Mouse (Mus musculus): Measurements from ENCODE around the gene Olfr497. TPM values are rescaled to one million over a fixed set of nuclear protein-coding genes. Genes with fewer than 3 reads are reported as not detected.

Olfr497 gene
- total RNA-seq (2014; rRNA removed) (not detected in 2 replicates), polyA plus RNA-seq (2015; fragmentation: Nextera tagmentation; extraction: Ambion mirVana) (not detected in 2 replicates)

GRCm38 (mm10) chr7:108420121-108420520 lies at the start of gene Olfr497:
TSS of gene Olfr497 (plus strand) at chr7:108420421.
- H3K4me1 ChIP-seq (ENCODE audit: insufficient read depth, low read length) = no peaks in the 10 kb centered on the region
- H3K36me3 ChIP-seq (ENCODE audit: insufficient read depth, low read length) = no peaks in the 10 kb centered on the region
- TF ChIP-seq CTCF (IDR thresholded peaks at IDR 0.05) = no peak
- DNase-seq (ENCODE audit: low spot score) = no peak
- no peak for ATAC-seq (ENCODE audit: low FRiP score)
- 83% methylated on average over 2 of the region's 2 CpGs for WGBS
- no peak within 1 kb of the TSS for H3K4me3 ChIP-seq (ENCODE audit: low read depth, low read length)
- no peak within 1 kb of the TSS for H3K9ac ChIP-seq (replicated peaks; ENCODE audit: low read length, poor library complexity, severe bottlenecking)
- no peak within 1 kb of the TSS for H3K27ac ChIP-seq (ENCODE audit: low read depth, low read length)
- no peaks in the 10 kb centered on the region for H3K27me3 ChIP-seq (ENCODE audit: insufficient read depth, low read length)
- no peak within 1 kb of the TSS for H3K4me2 ChIP-seq (ENCODE audit: low read depth, low read length, poor library complexity, severe bottlenecking)
- H3K9me3 ChIP-seq (ENCODE audit: low read length) = no peaks in the 10 kb centered on the region

- Histone ChIP-seq H3K36me3 (ENCODE audit: insufficient read depth, low read length) (no peaks in the 10 kb centered on the region), H3K27ac (ENCODE audit: low read depth, low read length) (no peak within 1 kb of the TSS), H3K9me3 (ENCODE audit: low read length) (no peaks in the 10 kb centered on the region), H3K4me3 (ENCODE audit: low read depth, low read length) (no peak within 1 kb of the TSS), H3K4me2 (ENCODE audit: low read depth, low read length, poor library complexity, severe bottlenecking) (no peak within 1 kb of the TSS), H3K27me3 (ENCODE audit: insufficient read depth, low read length) (no peaks in the 10 kb centered on the region), H3K4me1 (ENCODE audit: insufficient read depth, low read length) (no peaks in the 10 kb centered on the region), H3K9ac (replicated peaks; ENCODE audit: low read length, poor library complexity, severe bottlenecking) (no peak within 1 kb of the TSS)
- WGBS = 81% methylated on average over 1 of the region's 1 CpGs
- no peak for TF ChIP-seq CTCF (IDR thresholded peaks at IDR 0.05)
- no peak for DNase-seq (ENCODE audit: low spot score)
- no peak for ATAC-seq (ENCODE audit: low FRiP score)
Measured at GRCm38 (mm10) chr7:108392867-108393266, 27.4 kb upstream of the Olfr497 start, which contains the start of gene Olfr495. TSS of gene Olfr495 (plus strand) at chr7:108393167.

DNA sequence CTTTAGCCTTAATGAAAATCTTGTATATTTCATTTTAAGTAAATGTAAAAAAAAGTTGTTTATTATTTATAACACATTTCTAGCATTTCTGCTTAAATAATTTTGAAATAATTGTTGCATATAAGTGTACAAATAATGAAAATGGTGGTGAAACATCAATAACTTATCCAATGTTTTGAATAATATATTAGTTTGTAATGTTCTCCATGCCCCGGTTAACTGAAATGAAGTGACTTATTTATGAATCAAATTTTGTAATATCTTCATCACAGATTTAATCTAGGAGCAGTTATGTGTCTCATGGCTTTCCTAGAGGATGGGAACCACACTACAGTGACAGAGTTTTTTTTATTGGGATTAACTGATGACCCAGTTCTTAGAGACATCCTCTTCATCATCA lies 44.8 kb downstream of the Olfr497 start, which contains the start of gene Olfr498:
Gene Olfr498, plus strand, starts transcription at position 301 of the 400 bp plus-strand sequence.
- no peak for TF ChIP-seq CTCF (IDR thresholded peaks at IDR 0.05)
- no peak for DNase-seq (ENCODE audit: low spot score)
- 94% methylated on average over 1 of the region's 1 CpGs for WGBS
- H3K9ac ChIP-seq (replicated peaks; ENCODE audit: low read length, poor library complexity, severe bottlenecking) = no peak within 1 kb of the TSS
- H3K4me2 ChIP-seq (ENCODE audit: low read depth, low read length, poor library complexity, severe bottlenecking) = no peak within 1 kb of the TSS
- H3K27ac ChIP-seq (ENCODE audit: low read depth, low read length) = no peak within 1 kb of the TSS
- no peak within 1 kb of the TSS for H3K4me3 ChIP-seq (ENCODE audit: low read depth, low read length)
- H3K4me1 ChIP-seq (ENCODE audit: insufficient read depth, low read length) = no peaks in the 10 kb centered on the region
- H3K27me3 ChIP-seq (ENCODE audit: insufficient read depth, low read length) = no peaks in the 10 kb centered on the region
- no peaks in the 10 kb centered on the region for H3K36me3 ChIP-seq (ENCODE audit: insufficient read depth, low read length)
- ATAC-seq (ENCODE audit: low FRiP score) = no peak
- H3K9me3 ChIP-seq (ENCODE audit: low read length) = no peaks in the 10 kb centered on the region

Other genes starting within 250 kb of the Olfr497 start
- gene Olfr486, start 247.7 kb upstream of the Olfr497 start, total RNA-seq (2014; rRNA removed) = not detected in 2 replicates
- gene Olfr486, start 247.7 kb upstream of the Olfr497 start, polyA plus RNA-seq (2015; fragmentation: Nextera tagmentation; extraction: Ambion mirVana) = not detected in 2 replicates
- gene Olfr487, start 205.8 kb upstream of the Olfr497 start, total RNA-seq (2014; rRNA removed) = not detected in 2 replicates
- not detected in 2 replicates for gene Olfr487, start 205.8 kb upstream of the Olfr497 start, polyA plus RNA-seq (2015; fragmentation: Nextera tagmentation; extraction: Ambion mirVana)
- not detected in 2 replicates for gene Olfr488, start 162.1 kb upstream of the Olfr497 start, total RNA-seq (2014; rRNA removed)
- gene Olfr488, start 162.1 kb upstream of the Olfr497 start, polyA plus RNA-seq (2015; fragmentation: Nextera tagmentation; extraction: Ambion mirVana) = not detected in 2 replicates
- gene Olfr490, start 131.5 kb upstream of the Olfr497 start, total RNA-seq (2014; rRNA removed) = not detected in 2 replicates
- not detected in 2 replicates for gene Olfr490, start 131.5 kb upstream of the Olfr497 start, polyA plus RNA-seq (2015; fragmentation: Nextera tagmentation; extraction: Ambion mirVana)
- not detected in 2 replicates for gene Olfr491, start 107.0 kb upstream of the Olfr497 start, total RNA-seq (2014; rRNA removed)
- gene Olfr491, start 107.0 kb upstream of the Olfr497 start, polyA plus RNA-seq (2015; fragmentation: Nextera tagmentation; extraction: Ambion mirVana) = not detected in 2 replicates
- not detected in 2 replicates for gene Olfr492, start 96.7 kb upstream of the Olfr497 start, total RNA-seq (2014; rRNA removed)
- not detected in 2 replicates for gene Olfr492, start 96.7 kb upstream of the Olfr497 start, polyA plus RNA-seq (2015; fragmentation: Nextera tagmentation; extraction: Ambion mirVana)
- gene Olfr493, start 73.4 kb upstream of the Olfr497 start, total RNA-seq (2014; rRNA removed) = not detected in 2 replicates
- gene Olfr493, start 73.4 kb upstream of the Olfr497 start, polyA plus RNA-seq (2015; fragmentation: Nextera tagmentation; extraction: Ambion mirVana) = not detected in 2 replicates
- gene Olfr494, start 55.1 kb upstream of the Olfr497 start, total RNA-seq (2014; rRNA removed) = not detected in 2 replicates
- not detected in 2 replicates for gene Olfr494, start 55.1 kb upstream of the Olfr497 start, polyA plus RNA-seq (2015; fragmentation: Nextera tagmentation; extraction: Ambion mirVana)
- gene Olfr495, start 27.3 kb upstream of the Olfr497 start, total RNA-seq (2014; rRNA removed) = not detected in 2 replicates
- not detected in 2 replicates for gene Olfr495, start 27.3 kb upstream of the Olfr497 start, polyA plus RNA-seq (2015; fragmentation: Nextera tagmentation; extraction: Ambion mirVana)
- gene Olfr498, start 44.9 kb downstream of the Olfr497 start, total RNA-seq (2014; rRNA removed) = not detected in 2 replicates
- not detected in 2 replicates for gene Olfr498, start 44.9 kb downstream of the Olfr497 start, polyA plus RNA-seq (2015; fragmentation: Nextera tagmentation; extraction: Ambion mirVana)
- gene Olfr502, start 104.6 kb downstream of the Olfr497 start, total RNA-seq (2014; rRNA removed) = not detected in 2 replicates
- gene Olfr502, start 104.6 kb downstream of the Olfr497 start, polyA plus RNA-seq (2015; fragmentation: Nextera tagmentation; extraction: Ambion mirVana) = not detected in 2 replicates
- not detected in 2 replicates for gene Olfr503, start 124.1 kb downstream of the Olfr497 start, total RNA-seq (2014; rRNA removed)
- not detected in 2 replicates for gene Olfr503, start 124.1 kb downstream of the Olfr497 start, polyA plus RNA-seq (2015; fragmentation: Nextera tagmentation; extraction: Ambion mirVana)
- not detected in 2 replicates for gene Olfr504, start 145.4 kb downstream of the Olfr497 start, total RNA-seq (2014; rRNA removed)
- gene Olfr504, start 145.4 kb downstream of the Olfr497 start, polyA plus RNA-seq (2015; fragmentation: Nextera tagmentation; extraction: Ambion mirVana) = not detected in 2 replicates
- not detected in 2 replicates for gene Olfr506, start 190.4 kb downstream of the Olfr497 start, total RNA-seq (2014; rRNA removed)
- gene Olfr506, start 190.4 kb downstream of the Olfr497 start, polyA plus RNA-seq (2015; fragmentation: Nextera tagmentation; extraction: Ambion mirVana) = not detected in 2 replicates
- not detected in 2 replicates for gene Olfr507, start 201.4 kb downstream of the Olfr497 start, total RNA-seq (2014; rRNA removed)
- gene Olfr507, start 201.4 kb downstream of the Olfr497 start, polyA plus RNA-seq (2015; fragmentation: Nextera tagmentation; extraction: Ambion mirVana) = not detected in 2 replicates
- gene Olfr508, start 209.6 kb downstream of the Olfr497 start, total RNA-seq (2014; rRNA removed) = not detected in 2 replicates
- not detected in 2 replicates for gene Olfr508, start 209.6 kb downstream of the Olfr497 start, polyA plus RNA-seq (2015; fragmentation: Nextera tagmentation; extraction: Ambion mirVana)
- 0.05 TPM in 1 of 2 replicates, not detected in the other for gene Olfr509, start 231.5 kb downstream of the Olfr497 start, total RNA-seq (2014; rRNA removed)
- gene Olfr509, start 231.5 kb downstream of the Olfr497 start, polyA plus RNA-seq (2015; fragmentation: Nextera tagmentation; extraction: Ambion mirVana) = not detected in 2 replicates
- not detected in 2 replicates for gene Olfr510, start 246.0 kb downstream of the Olfr497 start, total RNA-seq (2014; rRNA removed)
- gene Olfr510, start 246.0 kb downstream of the Olfr497 start, polyA plus RNA-seq (2015; fragmentation: Nextera tagmentation; extraction: Ambion mirVana) = not detected in 2 replicates

Data from midbrain, postnatal 0 days (tissue).